Mouse (Mus musculus) B cell, adult 2 months (primary cell): ENCODE measurements at regions not wholly inside any gene's neighbourhood (a gene's known extent, or its start where the extent isn't known, plus 50 kb on each side); places are given as distances from the start of the nearest gene placed in this dataset.

Experiments
- DNase-seq, 2 experiments: peaks; one replicate each; pipeline ENCODE4 v3.0.0; 2022

DNA sequence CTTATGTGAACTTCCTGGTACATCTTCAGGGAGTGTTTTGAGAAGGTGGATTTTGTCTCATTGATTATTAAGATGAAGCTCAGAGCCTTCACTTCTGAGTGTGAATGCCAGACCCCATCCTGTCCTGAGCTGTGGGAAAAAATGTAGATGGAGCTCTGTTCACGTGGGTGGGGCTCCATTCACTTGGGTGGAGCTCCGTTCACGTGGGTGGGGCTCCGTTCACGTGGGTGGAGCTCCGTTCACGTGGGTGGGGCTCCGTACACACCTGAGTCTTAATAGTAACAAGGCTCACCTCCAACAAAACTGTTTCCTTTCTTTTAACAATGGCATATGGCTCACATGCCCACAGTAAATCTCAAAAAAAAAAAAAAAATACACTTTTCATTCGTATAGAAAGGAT, 94.1 kb upstream of the Sox5 start:
- DNase-seq = no peak

DNA sequence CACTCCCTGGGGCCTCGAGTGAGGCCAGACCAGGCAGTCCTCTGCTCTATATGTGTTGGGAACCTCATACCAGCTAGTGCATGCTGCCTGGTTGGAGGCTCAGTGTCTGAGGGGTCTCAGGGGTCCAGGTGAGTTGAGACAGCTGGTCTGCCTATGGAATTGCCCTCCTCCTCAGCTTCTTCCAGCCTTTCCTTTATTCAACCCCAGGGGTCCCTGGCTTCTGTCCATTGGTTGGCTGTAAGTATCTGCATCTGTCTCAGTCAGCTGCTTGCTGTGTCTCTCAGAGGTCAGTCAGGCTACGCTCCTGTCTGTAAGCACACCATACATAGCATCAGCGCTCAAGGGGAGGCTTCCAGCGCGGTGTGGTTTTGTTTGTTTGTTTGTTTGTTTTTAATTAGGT, 92.5 kb upstream of the Sox5 start:
- DNase-seq = no peak

DNA sequence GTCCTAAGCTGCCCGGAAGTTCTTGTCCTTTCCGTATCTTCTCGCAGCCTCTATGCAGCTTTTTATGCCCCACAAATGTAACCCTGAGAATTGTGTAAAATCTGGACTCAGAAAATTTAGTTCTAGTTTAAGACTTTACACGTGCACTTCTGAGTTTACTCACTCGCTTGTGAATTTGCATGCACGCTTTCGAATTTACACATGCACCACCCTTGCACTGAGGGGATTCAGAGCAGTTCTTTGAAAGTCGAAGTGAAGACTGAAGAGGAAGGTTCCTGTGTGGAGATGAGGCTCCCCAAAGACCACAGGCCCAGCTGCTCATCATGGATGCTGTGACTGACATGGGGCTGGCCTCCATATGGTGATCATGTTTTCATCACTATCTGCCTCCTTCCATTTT, 89.2 kb upstream of the Sox5 start:
- DNase-seq = no peak

DNA sequence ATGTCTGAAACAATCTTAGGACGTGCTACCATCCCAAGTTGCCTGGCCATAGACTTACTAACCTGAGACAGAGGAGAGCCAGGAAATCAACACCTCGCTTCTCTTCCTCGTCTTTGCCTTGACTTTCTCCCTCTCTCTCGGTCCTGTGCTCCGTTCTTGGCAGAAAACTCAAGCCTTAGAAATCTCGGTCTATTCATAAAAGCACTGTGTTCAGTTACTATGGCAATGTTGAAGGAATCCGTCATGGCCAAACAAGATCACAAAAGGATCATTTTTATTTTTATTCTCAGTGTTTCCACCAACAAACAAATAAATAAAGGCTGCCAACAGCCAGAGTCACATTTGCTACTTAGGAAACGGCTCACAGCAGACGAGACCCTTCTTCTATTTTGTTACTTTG, 85.6 kb upstream of the Sox5 start:
- DNase-seq = no peak

DNA sequence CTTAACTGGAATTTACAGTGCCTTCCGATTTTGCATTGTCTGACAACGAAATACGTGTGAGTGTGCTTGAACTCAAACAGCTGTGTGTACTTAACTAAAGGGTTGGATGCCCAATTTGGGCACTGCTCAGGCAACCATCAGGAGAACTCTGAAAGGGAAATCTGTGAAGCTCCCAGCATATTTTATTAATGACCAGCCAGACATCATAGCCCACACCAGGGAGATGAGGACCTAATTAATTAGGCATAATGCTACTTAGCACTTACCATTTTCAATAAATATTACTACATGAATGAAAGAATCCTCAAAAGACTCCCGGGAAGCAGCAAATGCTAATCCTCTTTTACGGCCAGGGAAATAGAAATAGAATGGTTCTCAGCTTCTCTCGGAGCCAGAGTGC, 82.2 kb upstream of the Sox5 start:
- DNase-seq = no peak

DNA sequence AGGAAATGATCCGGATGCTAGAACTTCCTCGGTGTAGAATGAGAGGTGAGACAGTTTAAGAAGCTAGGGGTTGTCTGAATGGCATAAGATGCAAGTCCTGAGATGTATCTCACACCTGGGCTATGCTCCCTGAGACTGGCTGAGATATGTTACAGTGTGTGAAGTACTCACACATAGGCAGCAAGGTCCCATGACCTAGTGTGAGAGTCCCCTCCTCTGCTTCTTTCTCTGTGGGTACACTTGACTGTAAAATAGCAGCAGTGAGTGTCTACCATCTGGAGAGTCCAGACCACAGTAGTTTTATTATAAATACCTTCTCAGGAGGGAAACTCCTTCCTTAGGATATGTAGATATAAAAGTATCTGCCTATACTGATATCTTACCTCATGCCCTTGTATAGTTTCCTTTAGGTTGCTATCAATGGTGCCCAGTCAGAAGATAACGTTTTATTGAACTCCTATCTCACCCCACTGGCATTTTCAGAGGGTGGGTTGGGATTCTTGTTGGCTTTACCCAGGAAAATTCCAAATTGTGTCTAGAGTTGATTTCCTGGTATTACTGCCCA, 81.7 kb upstream of the Sox5 start:
- DNase-seq = no peak

DNA sequence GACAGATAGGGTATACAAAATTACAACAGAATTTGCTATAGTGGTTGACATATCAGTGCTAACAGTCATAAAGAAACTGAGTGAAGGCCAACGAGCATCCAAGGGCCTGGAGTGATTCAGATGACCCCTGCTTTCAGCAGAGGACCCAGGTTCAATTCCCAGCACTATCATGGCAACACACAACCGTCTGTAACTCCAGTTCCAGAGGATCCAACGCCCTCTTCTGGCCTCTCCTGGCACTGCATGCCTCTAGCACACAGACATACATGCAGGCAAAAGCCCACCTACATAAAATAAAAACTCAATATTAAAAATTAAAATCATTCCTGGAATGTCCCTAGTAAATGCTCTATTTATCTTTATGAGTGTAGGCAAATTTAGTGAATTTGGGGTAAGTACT, 59.7 kb upstream of the Sox5 start:
- no peak for DNase-seq

DNA sequence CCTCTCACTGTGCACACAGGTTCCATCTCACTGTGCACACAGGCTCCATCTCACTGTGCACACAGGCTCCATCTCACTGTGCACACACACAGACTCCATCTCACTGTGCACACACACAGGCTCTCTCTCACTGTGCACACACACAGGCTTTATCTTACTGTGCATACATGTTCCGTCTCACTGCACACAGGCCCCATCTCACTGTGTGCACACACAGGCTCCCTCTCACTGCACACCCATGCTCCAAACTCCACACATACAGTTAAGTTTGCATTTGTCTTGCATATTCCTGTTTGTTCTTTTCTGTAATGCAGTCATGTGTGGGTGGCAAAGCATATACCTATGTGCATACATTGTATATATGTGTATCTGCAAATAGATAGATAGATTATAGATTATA, 57.6 kb upstream of the Sox5 start:
- DNase-seq = no peak

DNA sequence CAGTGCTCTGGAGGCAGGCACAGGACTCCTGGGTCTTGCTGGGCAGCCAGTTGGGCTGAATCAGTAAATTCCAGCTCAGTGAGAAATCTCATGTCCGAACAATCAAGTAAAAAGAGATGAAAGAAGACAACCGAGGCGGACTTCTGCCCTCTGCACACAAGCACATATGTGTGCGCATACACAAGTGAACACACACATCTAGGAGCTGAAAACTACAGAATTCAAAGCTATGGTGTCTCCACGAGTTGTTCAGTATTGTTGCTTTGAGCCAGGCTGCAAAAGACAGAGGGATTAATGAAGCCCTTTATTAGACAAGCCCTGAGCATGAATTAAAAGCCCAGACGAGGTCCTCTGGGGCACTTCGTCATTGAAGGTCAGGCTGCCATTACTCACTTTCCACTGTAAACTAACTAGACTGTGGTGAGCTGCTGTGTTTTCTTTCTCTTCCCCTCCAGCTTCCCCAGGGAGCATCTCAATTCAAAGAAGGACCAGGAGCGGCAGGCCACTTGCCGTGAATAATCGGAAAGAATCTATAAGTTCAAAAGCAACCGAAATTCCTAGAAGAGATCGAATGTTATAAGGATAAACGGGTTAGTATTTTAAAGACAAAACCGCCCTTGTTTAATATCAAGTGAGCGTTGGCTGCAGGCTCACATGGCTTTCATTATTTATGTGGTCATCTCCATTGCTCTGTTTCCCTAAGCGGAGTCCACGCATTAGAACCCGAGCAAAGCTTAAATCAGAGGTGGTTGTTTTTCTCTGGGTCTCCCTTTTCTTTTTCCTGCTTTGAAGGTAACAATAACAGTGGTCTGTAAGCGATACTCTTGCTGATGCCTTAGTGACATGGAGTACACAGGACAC, 52.8 kb upstream of the Sox5 start:
- DNase-seq = no peak
